16 mouse cellular contexts compared by ENCODE assay signal in genomic region chr16:92707146-92707545, GRCm38 (mm10).
"Had no signal": no experiment of that assay in that cellular context is flagged by ENCODE, and none has a peak within 500 bp of the region (broad histone marks: within the 10 kb centered on the region; RNA-seq: fewer than 3 reads in every experiment).

No protein-coding gene starts in this region.

- DNase-seq: retina, postnatal 1 day; right cerebral cortex, adult 18-20 months; right cerebral cortex, postnatal 14 days; right cerebral cortex, postnatal 25 days; right cerebral cortex, postnatal 4 days; spleen, adult 18-20 months; thymus, adult 18-20 months; thymus, adult 2 months; thymus, postnatal 14 days; thymus, postnatal 25 days; thymus, postnatal 36 days; thymus, postnatal 4 days had no signal

- H3K36me3 ChIP-seq: neural tube, embryonic 13.5 days; neural tube, embryonic 15.5 days; stomach, embryonic 15.5 days had no signal

- H3K27ac ChIP-seq: neural tube, embryonic 13.5 days; neural tube, embryonic 15.5 days; stomach, embryonic 15.5 days; stomach, postnatal 0 days had no signal

- H3K9me3 ChIP-seq: neural tube, embryonic 13.5 days; neural tube, embryonic 15.5 days; stomach, embryonic 15.5 days had no signal

- H3K9ac ChIP-seq: neural tube, embryonic 13.5 days; neural tube, embryonic 15.5 days; stomach, embryonic 15.5 days had no signal

- H3K4me1 ChIP-seq: neural tube, embryonic 13.5 days; neural tube, embryonic 15.5 days had no signal

- H3K4me3 ChIP-seq: neural tube, embryonic 13.5 days; neural tube, embryonic 15.5 days; stomach, embryonic 15.5 days had no signal

- H3K27me3 ChIP-seq: stomach, embryonic 15.5 days had no signal
